Mouse (Mus musculus): ENCODE measurements around the gene Aprt.

- TF ChIP-seq CTCF (IDR thresholded peaks at IDR 0.05; ENCODE audit: control insufficient read depth, insufficient read depth, low read length) (no peak), POLR2A (IDR thresholded peaks at IDR 0.05; ENCODE audit: borderline replicate concordance, control insufficient read depth, low read depth, low read length) (no peak)
Measured at GRCm38 (mm10) chr8:122574667-122575251, 1.9 kb downstream of the Aprt start.
